Mouse (Mus musculus): ENCODE data around the gene Ddost.

Ddost gene

GRCm38 (mm10) chr4:138315781-138316180 is 11.3 kb downstream of the Ddost start:
- no peaks in the 10 kb centered on the region for H3K9me3 ChIP-seq (ENCODE audit: low read length)
- TF ChIP-seq NANOG (IDR thresholded peaks at IDR 0.05; ENCODE audit: borderline replicate concordance, low read length) (no peak), CTCF (conservative IDR thresholded peaks at IDR 0.05; ENCODE audit: low read length) (peak; percentile 58)
- peaks cover 48% of the 10 kb centered on the region for H3K36me3 ChIP-seq (ENCODE audit: insufficient read depth, low read length)
- H3K4me1 ChIP-seq (replicated peaks; ENCODE audit: low read depth, low read length), result peaks cover 61% of the 10 kb centered on the region
- no peak overlapping the region for H3K4me3 ChIP-seq (replicated peaks; ENCODE audit: low read length)
- H3K27me3 ChIP-seq (ENCODE audit: insufficient read depth, low read length), result no peaks in the 10 kb centered on the region

- H3K9me3 ChIP-seq (ENCODE audit: low read length), result no peaks in the 10 kb centered on the region
- peaks cover 56% of the 10 kb centered on the region for H3K4me1 ChIP-seq (replicated peaks; ENCODE audit: low read depth, low read length)
- H3K36me3 ChIP-seq (ENCODE audit: insufficient read depth, low read length), result peaks cover 42% of the 10 kb centered on the region
- no peak overlapping the region for H3K4me3 ChIP-seq (replicated peaks; ENCODE audit: low read length)
- TF ChIP-seq NANOG (IDR thresholded peaks at IDR 0.05; ENCODE audit: borderline replicate concordance, low read length) (no peak), CTCF (conservative IDR thresholded peaks at IDR 0.05; ENCODE audit: low read length) (peak; percentile 54)
- H3K27me3 ChIP-seq (ENCODE audit: insufficient read depth, low read length), result no peaks in the 10 kb centered on the region
These were observed 11.8 kb downstream of the Ddost start for GRCm38 (mm10) chr4:138316369-138316768.

- Histone ChIP-seq H3K9me3 (ENCODE audit: low read length) (no peaks in the 10 kb centered on the region), H3K27me3 (ENCODE audit: insufficient read depth, low read length) (no peaks in the 10 kb centered on the region), H3K4me1 (replicated peaks; ENCODE audit: low read depth, low read length) (peaks cover 72% of the 10 kb centered on the region), H3K36me3 (ENCODE audit: insufficient read depth, low read length) (peaks cover 19% of the 10 kb centered on the region), H3K4me3 (replicated peaks; ENCODE audit: low read length) (peak overlapping the region; percentile 17; the same call in 1 of the 2 replicates)
- TF ChIP-seq POU5F1 (IDR thresholded peaks at IDR 0.05; ENCODE audit: borderline replicate concordance, low read length) (no peak), CTCF (conservative IDR thresholded peaks at IDR 0.05; ENCODE audit: low read length) (peak; percentile 74)
These were observed 14.2 kb downstream of the Ddost start for GRCm38 (mm10) chr4:138318509-138319266.

GRCm38 (mm10) chr4:138319508-138319907 is 15.0 kb downstream of the Ddost start:
- Histone ChIP-seq H3K4me3 (replicated peaks; ENCODE audit: low read length) (no peak overlapping the region), H3K36me3 (ENCODE audit: insufficient read depth, low read length) (peaks cover 11% of the 10 kb centered on the region), H3K27me3 (ENCODE audit: insufficient read depth, low read length) (no peaks in the 10 kb centered on the region), H3K4me1 (replicated peaks; ENCODE audit: low read depth, low read length) (peaks cover 72% of the 10 kb centered on the region), H3K9me3 (ENCODE audit: low read length) (no peaks in the 10 kb centered on the region)
- TF ChIP-seq CTCF (conservative IDR thresholded peaks at IDR 0.05; ENCODE audit: low read length), result peak; percentile 92
- no peak for TF ChIP-seq NANOG (IDR thresholded peaks at IDR 0.05; ENCODE audit: borderline replicate concordance, low read length)
- TF ChIP-seq POU5F1 (IDR thresholded peaks at IDR 0.05; ENCODE audit: borderline replicate concordance, low read length), result no peak

DNA sequence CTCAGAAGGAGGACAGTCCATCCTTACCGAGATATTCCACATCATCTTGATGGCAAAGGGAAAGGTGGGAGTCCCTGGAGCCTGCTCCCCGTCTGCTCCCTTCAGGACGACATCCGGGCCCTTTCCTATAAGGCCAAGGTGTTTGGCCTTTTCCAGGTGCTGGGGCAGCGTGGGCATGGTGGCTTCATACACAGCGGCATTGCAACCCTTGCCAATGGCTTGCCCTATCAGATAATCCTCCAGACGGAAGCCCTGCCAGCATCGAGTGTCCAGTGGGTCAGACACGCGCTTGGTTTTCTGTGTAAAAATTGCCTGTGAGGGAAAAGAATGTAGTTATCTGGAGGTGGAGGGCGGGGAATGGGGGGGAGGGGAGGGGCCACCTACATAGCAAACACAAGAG is 16.2 kb downstream of the Ddost start:
- H3K36me3 ChIP-seq (ENCODE audit: insufficient read depth, low read length), result no peaks in the 10 kb centered on the region
- TF ChIP-seq NANOG (IDR thresholded peaks at IDR 0.05; ENCODE audit: borderline replicate concordance, low read length), result no peak
- no peak for TF ChIP-seq CTCF (conservative IDR thresholded peaks at IDR 0.05; ENCODE audit: low read length)
- TF ChIP-seq POU5F1 (IDR thresholded peaks at IDR 0.05; ENCODE audit: borderline replicate concordance, low read length), result no peak
- no peaks in the 10 kb centered on the region for H3K9me3 ChIP-seq (ENCODE audit: low read length)
- peaks cover 66% of the 10 kb centered on the region for H3K4me1 ChIP-seq (replicated peaks; ENCODE audit: low read depth, low read length)
- no peaks in the 10 kb centered on the region for H3K27me3 ChIP-seq (ENCODE audit: insufficient read depth, low read length)
- no peak overlapping the region for H3K4me3 ChIP-seq (replicated peaks; ENCODE audit: low read length)

DNA sequence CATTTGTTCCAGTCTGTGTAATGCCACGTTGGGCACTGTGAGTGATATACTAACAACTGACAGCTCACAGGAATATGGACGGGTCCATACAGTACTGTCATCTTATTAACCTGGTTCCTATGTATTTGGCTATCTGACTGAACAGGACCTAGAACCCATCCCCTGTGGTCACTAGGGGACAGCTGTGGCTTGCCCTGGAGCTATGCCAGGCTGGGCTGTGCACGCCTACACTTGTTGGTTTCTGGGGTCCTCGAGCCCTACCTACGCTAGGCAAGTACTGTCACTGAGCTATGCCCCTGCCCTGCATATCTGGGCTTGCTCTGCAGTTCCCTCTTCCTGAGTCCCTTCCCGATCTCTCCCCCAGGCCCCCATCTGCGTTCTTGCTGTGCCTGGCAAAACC is 17.0 kb downstream of the Ddost start:
- Histone ChIP-seq H3K27me3 (ENCODE audit: insufficient read depth, low read length) (no peaks in the 10 kb centered on the region), H3K4me3 (replicated peaks; ENCODE audit: low read length) (no peak overlapping the region), H3K4me1 (replicated peaks; ENCODE audit: low read depth, low read length) (peaks cover 65% of the 10 kb centered on the region), H3K9me3 (ENCODE audit: low read length) (peaks cover 2% of the 10 kb centered on the region), H3K36me3 (ENCODE audit: insufficient read depth, low read length) (no peaks in the 10 kb centered on the region)
- TF ChIP-seq NANOG (IDR thresholded peaks at IDR 0.05; ENCODE audit: borderline replicate concordance, low read length) (no peak), POU5F1 (IDR thresholded peaks at IDR 0.05; ENCODE audit: borderline replicate concordance, low read length) (no peak), CTCF (conservative IDR thresholded peaks at IDR 0.05; ENCODE audit: low read length) (no peak)

- TF ChIP-seq CTCF (conservative IDR thresholded peaks at IDR 0.05; ENCODE audit: low read length) (no peak), POU5F1 (IDR thresholded peaks at IDR 0.05; ENCODE audit: borderline replicate concordance, low read length) (no peak), NANOG (IDR thresholded peaks at IDR 0.05; ENCODE audit: borderline replicate concordance, low read length) (no peak)
- Histone ChIP-seq H3K9me3 (ENCODE audit: low read length) (peaks cover 12% of the 10 kb centered on the region), H3K4me1 (replicated peaks; ENCODE audit: low read depth, low read length) (peaks cover 58% of the 10 kb centered on the region), H3K36me3 (ENCODE audit: insufficient read depth, low read length) (no peaks in the 10 kb centered on the region), H3K4me3 (replicated peaks; ENCODE audit: low read length) (no peak overlapping the region), H3K27me3 (ENCODE audit: insufficient read depth, low read length) (no peaks in the 10 kb centered on the region)
These were observed 18.2 kb downstream of the Ddost start for GRCm38 (mm10) chr4:138322692-138323091.

DNA sequence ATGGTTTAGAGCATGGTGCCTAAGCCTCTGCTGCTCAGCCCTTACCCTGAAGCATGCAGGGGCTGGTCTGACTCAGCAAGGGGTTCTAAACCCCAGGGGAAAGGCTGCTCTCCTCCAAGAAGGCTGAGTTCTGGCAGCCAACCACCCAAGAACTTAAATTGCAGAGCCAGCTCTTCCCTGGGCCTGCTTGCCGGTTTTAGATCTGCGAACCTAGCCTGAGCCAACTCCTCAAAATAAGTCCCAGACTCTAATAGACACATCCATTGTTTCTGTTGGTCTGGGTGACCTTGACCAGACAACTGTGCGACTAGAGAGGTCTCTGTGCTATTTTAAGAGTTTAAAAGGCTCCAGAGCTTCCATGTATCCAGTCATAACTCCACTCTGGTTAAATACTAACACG is 19.2 kb downstream of the Ddost start:
- TF ChIP-seq NANOG (IDR thresholded peaks at IDR 0.05; ENCODE audit: borderline replicate concordance, low read length) (no peak), POU5F1 (IDR thresholded peaks at IDR 0.05; ENCODE audit: borderline replicate concordance, low read length) (no peak), CTCF (conservative IDR thresholded peaks at IDR 0.05; ENCODE audit: low read length) (no peak)
- H3K36me3 ChIP-seq (ENCODE audit: insufficient read depth, low read length), result no peaks in the 10 kb centered on the region
- H3K9me3 ChIP-seq (ENCODE audit: low read length), result peaks cover 22% of the 10 kb centered on the region
- peaks cover 48% of the 10 kb centered on the region for H3K4me1 ChIP-seq (replicated peaks; ENCODE audit: low read depth, low read length)
- H3K4me3 ChIP-seq (replicated peaks; ENCODE audit: low read length), result 0 out of 2 replicates have a peak overlapping the region, but pooled peaks have one; percentile 1
- H3K27me3 ChIP-seq (ENCODE audit: insufficient read depth, low read length), result no peaks in the 10 kb centered on the region

GRCm38 (mm10) chr4:138324451-138324850 is 19.9 kb downstream of the Ddost start:
- Histone ChIP-seq H3K9me3 (ENCODE audit: low read length) (peaks cover 29% of the 10 kb centered on the region), H3K36me3 (ENCODE audit: insufficient read depth, low read length) (no peaks in the 10 kb centered on the region), H3K4me1 (replicated peaks; ENCODE audit: low read depth, low read length) (peaks cover 43% of the 10 kb centered on the region), H3K4me3 (replicated peaks; ENCODE audit: low read length) (no peak overlapping the region), H3K27me3 (ENCODE audit: insufficient read depth, low read length) (no peaks in the 10 kb centered on the region)
- TF ChIP-seq NANOG (IDR thresholded peaks at IDR 0.05; ENCODE audit: borderline replicate concordance, low read length), result no peak
- TF ChIP-seq CTCF (conservative IDR thresholded peaks at IDR 0.05; ENCODE audit: low read length), result no peak
- TF ChIP-seq POU5F1 (IDR thresholded peaks at IDR 0.05; ENCODE audit: borderline replicate concordance, low read length), result no peak

Data from E14TG2a.4 (cell line).